Mouse (Mus musculus) heart, postnatal 0 days (tissue): ENCODE results near the gene Pcnx.

Source experiments
- CTCF ChIP-seq: IDR thresholded peaks from 2 replicates; pipeline ENCODE4 v1.5.1; 2016; ENCODE audit warnings: antibody characterized with exemption, control low read depth, low read depth
- EP300 ChIP-seq: IDR thresholded peaks from 2 replicates; pipeline ENCODE4 v1.6.1; 2016; ENCODE audit warnings: antibody characterized with exemption, low read depth

DNA sequence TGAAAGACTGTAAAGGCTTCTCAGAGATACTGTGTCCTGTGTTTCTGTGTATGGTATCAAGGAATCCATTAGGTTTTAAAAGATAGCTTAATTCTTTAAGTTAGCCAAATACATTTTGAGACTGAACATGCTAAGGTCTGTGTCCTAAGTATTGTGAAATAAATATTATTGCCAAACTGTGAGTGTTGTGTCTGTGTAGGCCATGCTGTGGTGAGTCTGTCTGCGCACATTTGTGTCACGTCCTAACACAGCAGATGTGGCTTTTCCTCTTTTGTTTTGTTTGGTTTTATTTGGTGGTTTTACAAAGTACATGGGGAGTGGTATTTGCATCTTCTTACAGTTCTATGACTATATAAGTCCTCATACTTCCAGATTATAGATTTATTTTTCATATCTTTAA is 60.8 kb downstream of the Pcnx start:
- no peak for TF ChIP-seq CTCF
- TF ChIP-seq EP300 = no peak
